Mouse (Mus musculus) midbrain, embryonic 11.5 days (tissue): ENCODE measurements around the gene Ric1. TPM values are rescaled to one million over a fixed set of nuclear protein-coding genes. Genes with fewer than 3 reads are reported as not detected.

Experiments used
- ATAC-seq: fragments of 200-750 bp; cut with Nextera tagmentation; 2 replicates; pipeline ENCODE4 v1.8.0; 2017; ENCODE audit warnings: moderate TSS enrichment, moderate library complexity; ENCODE audit not compliant: low FRiP score
- DNase-seq: peaks from one replicate; pipeline ENCODE4 v3.0.0; 2015; ENCODE audit warnings: low spot score; ENCODE audit errors: missing footprints
- H3K27ac ChIP-seq: fragments of 300-500 bp; sonication (generic); 2 replicates; pipeline ENCODE4 v1.5.1; 2014; ENCODE audit warnings: low read depth, low read length
- H3K27me3 ChIP-seq: fragments of 300-500 bp; sonication (generic); 2 replicates; pipeline ENCODE4 v1.6.1; 2014; ENCODE audit warnings: mild to moderate bottlenecking, low read length, moderate library complexity, mixed read lengths; ENCODE audit not compliant: control insufficient read depth, insufficient read depth
- H3K36me3 ChIP-seq: fragments of 300-500 bp; sonication (generic); 2 replicates; pipeline ENCODE4 v1.6.1; 2014; ENCODE audit warnings: mild to moderate bottlenecking, low read length, moderate library complexity, mixed read lengths; ENCODE audit not compliant: control insufficient read depth, insufficient read depth
- H3K4me1 ChIP-seq: fragments of 300-500 bp; sonication (generic); 2 replicates; pipeline ENCODE4 v1.6.1; 2014; ENCODE audit warnings: low read length; ENCODE audit not compliant: control insufficient read depth, insufficient read depth
- H3K4me2 ChIP-seq: fragments of 300-500 bp; sonication (generic); 2 replicates; pipeline ENCODE4 v1.6.1; 2014; ENCODE audit warnings: mild to moderate bottlenecking, moderate library complexity
- H3K4me3 ChIP-seq: fragments of 300-500 bp; sonication (generic); 2 replicates; pipeline ENCODE4 v1.5.1; 2014; ENCODE audit warnings: low read depth, low read length
- H3K9ac ChIP-seq: fragments of 300-500 bp; sonication (generic); 2 replicates; pipeline ENCODE4 v1.6.1; 2014; ENCODE audit warnings: low read length
- H3K9me3 ChIP-seq: fragments of 300-500 bp; sonication (generic); 2 replicates; pipeline ENCODE4 v1.6.1; 2016; ENCODE audit warnings: low read length; ENCODE audit not compliant: control insufficient read depth
- WGBS: fragments of 180-500 bp; shearing (Covaris S2); extraction: QIAGEN DNeasy Blood & Tissue Kit; methylation state at CpG from one replicate; pipeline ENCODE4 v1.1.7; 2014; 5-methylcytosine and 5-hydroxymethylcytosine counted together
- polyA plus RNA-seq: library from polyadenylated mRNA; unstranded; fragments of >200 nt; fragmentation: Nextera tagmentation; extraction: Ambion mirVana; gene quantifications from 2 replicates; pipeline ENCODE4 v1.2.1, GENCODE M21; 2014

Gene Ric1
- polyA plus RNA-seq, 1 experiment from 2014 or later: 10.8 TPM

DNA sequence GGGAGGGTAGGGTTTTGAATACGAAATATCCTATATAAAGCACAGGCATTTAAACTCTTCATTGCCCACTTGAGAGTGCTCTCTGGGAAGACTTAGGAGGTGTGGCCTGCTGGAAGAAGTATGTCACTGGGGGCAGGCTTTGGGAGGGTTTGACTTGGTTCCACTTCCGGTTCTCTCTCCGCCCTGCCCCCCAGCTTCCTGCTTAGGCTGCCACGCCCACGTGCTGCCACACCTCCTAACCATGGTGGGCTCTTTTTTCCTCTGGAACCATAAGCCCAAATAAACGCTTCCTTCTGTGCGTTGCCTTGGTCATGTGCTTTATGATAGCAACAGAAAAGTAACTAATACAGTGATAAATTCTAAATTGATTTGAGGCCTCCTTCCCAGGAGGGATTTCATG is 16.5 kb upstream of the Ric1 start:
- ATAC-seq (no peak), DNase-seq (peak; percentile 31)
- no peak overlapping the region for H3K4me2 ChIP-seq
- H3K27me3 ChIP-seq: no peaks in the 10 kb centered on the region
- H3K36me3 ChIP-seq: no peaks in the 10 kb centered on the region
- no peak overlapping the region for H3K4me3 ChIP-seq
- H3K4me1 ChIP-seq: no peaks in the 10 kb centered on the region
- 87% methylated on average over 7 of the region's 7 CpGs for WGBS
- no peaks in the 10 kb centered on the region for H3K9me3 ChIP-seq
- no peak overlapping the region for H3K9ac ChIP-seq
- H3K27ac ChIP-seq: no peak overlapping the region

DNA sequence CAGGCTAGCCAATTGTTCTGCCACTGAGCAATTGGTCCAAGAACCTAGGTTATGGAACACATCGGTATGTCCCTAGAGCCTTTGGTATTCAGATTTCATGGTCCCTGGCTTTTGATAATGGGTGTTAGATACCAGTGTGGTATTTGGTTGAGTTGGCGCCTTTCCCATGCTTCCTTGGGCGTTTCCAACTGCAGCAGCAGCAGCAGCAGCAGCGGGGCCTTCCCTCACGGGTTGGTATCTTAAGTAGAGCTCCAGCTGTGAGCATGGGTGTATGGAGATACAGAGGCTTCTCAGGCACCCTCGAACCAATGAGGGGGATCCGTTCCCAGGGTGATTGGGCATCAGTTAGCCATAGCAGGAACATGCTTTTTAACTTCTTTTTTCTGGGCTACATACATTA is 13.9 kb upstream of the Ric1 start:
- ATAC-seq: no peak
- peak; percentile 68 for DNase-seq
- H3K9me3 ChIP-seq: no peaks in the 10 kb centered on the region

DNA sequence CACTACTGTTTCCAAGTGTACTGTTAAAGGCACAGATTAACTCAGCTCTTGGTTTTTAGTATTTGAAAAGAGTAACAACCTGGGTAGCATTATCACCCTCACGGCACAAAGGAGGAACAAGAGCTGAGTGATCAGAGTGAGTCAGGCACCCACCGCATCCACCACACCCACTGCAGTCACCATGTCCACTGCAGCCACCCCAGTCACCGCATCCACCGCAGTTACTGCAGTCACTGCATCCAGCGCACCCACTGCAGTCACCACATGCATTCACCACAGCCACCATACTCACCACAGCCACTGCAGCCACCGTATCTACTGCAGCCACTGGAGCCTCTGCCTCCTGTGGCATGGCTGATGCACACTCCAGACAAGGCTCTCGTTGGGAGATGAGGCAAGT is 12.2 kb upstream of the Ric1 start:
- WGBS: 96% methylated on average over 7 of the region's 7 CpGs
- no peak overlapping the region for H3K27ac ChIP-seq
- H3K4me2 ChIP-seq: no peak overlapping the region
- H3K36me3 ChIP-seq: no peaks in the 10 kb centered on the region
- peak; percentile 37 for DNase-seq
- H3K4me3 ChIP-seq: no peak overlapping the region
- H3K4me1 ChIP-seq: no peaks in the 10 kb centered on the region
- ATAC-seq: no peak
- no peaks in the 10 kb centered on the region for H3K27me3 ChIP-seq
- no peak overlapping the region for H3K9ac ChIP-seq
- no peaks in the 10 kb centered on the region; the same call in 1 of the 2 replicates for H3K9me3 ChIP-seq

More for the DNA sequence above, 13.9 kb upstream of the Ric1 start:
- H3K4me3 ChIP-seq: no peak overlapping the region
- WGBS: 69% methylated on average over 7 of the region's 7 CpGs
- no peaks in the 10 kb centered on the region for H3K4me1 ChIP-seq
- no peak overlapping the region for H3K27ac ChIP-seq
- no peaks in the 10 kb centered on the region for H3K36me3 ChIP-seq
- no peaks in the 10 kb centered on the region for H3K27me3 ChIP-seq
- no peak overlapping the region for H3K9ac ChIP-seq
- H3K4me2 ChIP-seq: no peak overlapping the region

DNA sequence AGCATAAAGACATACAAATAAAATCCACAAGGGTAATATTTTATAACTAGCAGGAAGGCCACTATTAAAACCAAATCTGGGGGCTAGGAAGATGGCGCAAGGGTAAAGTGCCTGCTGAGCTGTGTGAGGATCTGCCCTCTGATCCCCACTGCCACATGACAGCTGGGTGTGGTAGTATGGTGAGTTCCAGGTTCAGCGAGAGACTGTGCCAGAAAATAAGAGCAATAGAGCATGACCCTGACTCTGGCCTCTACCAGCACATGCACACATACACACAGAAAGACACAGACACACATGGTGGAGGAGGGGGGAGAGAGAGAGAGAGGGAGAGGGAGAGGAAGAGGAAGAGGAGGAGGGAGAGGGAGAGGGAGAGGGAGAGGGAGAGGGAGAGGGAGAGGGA is 10.3 kb upstream of the Ric1 start:
- no peak for ATAC-seq

DNA sequence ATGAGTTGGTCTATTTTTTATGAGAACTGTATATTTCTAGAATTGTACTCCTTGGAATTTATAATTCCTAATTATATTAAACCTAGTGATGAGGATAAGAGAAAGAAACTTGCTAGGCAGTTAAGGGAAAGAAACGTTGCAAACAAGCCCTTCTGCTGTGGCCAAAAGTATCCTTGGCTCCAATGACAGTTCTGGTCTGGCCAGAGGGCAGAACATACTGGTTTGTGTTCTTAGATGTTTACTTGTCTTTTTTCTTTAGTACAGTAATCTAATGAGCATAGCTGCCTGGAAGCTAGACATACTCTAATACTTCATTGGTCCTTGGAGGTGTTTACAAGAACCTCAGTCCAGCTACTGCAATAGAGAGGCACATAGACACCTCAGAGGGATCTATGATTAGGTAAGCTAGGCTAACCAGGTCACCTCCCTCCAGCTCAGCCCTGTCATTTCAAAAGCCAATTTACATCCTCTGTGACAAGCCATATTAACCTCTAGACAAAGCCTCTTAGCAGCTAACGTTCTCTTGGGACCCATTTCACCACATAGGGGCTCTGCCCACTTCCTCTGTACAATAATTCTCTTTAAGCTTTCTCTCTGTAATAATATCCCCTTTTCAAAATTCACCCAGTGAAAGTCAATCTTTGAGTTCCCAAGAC is 8.8 kb upstream of the Ric1 start:
- H3K27ac ChIP-seq: no peak overlapping the region
- DNase-seq (peak; percentile 39), ATAC-seq (no peak)
- H3K9ac ChIP-seq: no peak overlapping the region
- no peaks in the 10 kb centered on the region for H3K36me3 ChIP-seq
- H3K27me3 ChIP-seq: no peaks in the 10 kb centered on the region
- H3K9me3 ChIP-seq: no peaks in the 10 kb centered on the region; the same call in 1 of the 2 replicates
- no peak overlapping the region for H3K4me2 ChIP-seq
- WGBS: 61% methylated on average over 2 of the region's 2 CpGs
- no peak overlapping the region for H3K4me3 ChIP-seq
- H3K4me1 ChIP-seq: no peaks in the 10 kb centered on the region

More for the DNA sequence above, 10.3 kb upstream of the Ric1 start:
- WGBS: 81% methylated on average over 2 of the region's 2 CpGs
- Histone ChIP-seq H3K9ac (no peak overlapping the region), H3K27me3 (no peaks in the 10 kb centered on the region), H3K4me3 (no peak overlapping the region), H3K4me2 (no peak overlapping the region), H3K36me3 (no peaks in the 10 kb centered on the region), H3K27ac (no peak overlapping the region), H3K9me3 (no peaks in the 10 kb centered on the region; the same call in 1 of the 2 replicates), H3K4me1 (no peaks in the 10 kb centered on the region)
- no peak for DNase-seq

DNA sequence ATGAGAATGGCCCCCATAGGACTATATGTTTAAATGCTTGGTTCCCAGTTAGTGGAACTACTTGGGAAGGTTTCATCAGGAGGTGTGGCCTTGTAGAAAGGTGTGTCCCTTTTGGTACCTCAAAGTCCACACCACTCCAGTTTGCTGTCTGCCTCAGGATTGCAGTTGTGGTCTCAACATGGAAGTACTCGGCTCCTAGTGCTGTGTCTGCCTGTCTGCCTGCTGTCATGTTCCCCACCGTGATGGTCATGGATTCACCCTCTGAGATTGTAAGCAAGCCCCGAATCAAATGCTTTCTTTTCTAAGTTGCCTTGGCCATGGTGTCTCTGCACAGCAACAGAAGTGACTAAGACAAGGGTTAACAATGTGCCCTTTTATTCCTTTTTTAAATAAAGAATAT is 8.0 kb upstream of the Ric1 start:
- H3K9ac ChIP-seq: no peak overlapping the region
- H3K36me3 ChIP-seq: no peaks in the 10 kb centered on the region
- peak; percentile 54 for DNase-seq
- no peak overlapping the region for H3K4me3 ChIP-seq
- WGBS: 91% methylated on average over 3 of the region's 3 CpGs
- H3K27me3 ChIP-seq: no peaks in the 10 kb centered on the region
- no peaks in the 10 kb centered on the region; the same call in 1 of the 2 replicates for H3K9me3 ChIP-seq
- H3K27ac ChIP-seq: no peak overlapping the region
- no peaks in the 10 kb centered on the region for H3K4me1 ChIP-seq
- no peak overlapping the region for H3K4me2 ChIP-seq
- no peak for ATAC-seq

DNA sequence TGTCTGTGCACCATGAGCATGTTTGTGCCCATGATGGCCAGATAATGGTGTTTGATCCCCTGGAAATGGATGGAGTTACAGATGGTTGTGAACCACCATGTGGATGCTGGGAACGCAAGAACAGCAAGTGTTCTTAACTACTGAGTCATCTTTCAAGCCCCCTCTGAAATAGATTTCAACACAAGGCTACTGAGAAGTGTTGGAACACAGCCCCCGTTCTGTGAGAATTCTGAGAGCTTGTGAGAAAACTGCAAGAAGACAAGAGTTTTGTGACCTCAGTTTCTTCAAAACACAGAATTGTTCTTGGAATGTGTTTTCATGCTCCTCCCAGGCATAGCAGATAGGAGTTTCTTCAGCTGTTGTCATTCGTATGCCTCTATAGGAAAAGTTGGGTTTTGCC is 6.7 kb upstream of the Ric1 start:
- WGBS: 96% methylated on average over 3 of the region's 3 CpGs

DNA sequence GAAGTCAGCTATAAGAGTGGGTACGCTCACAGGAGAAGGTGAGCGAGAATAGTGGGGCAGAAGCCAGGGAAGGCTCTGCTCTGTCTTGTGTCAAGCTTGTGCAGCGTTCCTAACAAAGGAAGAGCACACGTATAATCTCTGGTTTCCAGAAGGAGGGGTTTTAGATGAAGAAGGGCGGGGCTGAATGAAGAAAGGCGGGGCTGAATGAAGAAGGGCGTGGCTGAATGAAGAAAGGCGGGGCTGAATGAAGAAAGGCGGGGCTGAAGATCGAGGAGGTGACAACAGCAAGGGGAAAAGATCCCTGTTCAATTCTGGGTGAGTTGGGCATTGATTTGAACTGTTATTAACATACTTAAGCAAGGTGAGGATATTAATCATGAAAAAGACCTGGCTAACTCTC is 6.1 kb upstream of the Ric1 start:
- Histone ChIP-seq H3K27ac (no peak overlapping the region), H3K4me3 (no peak overlapping the region), H3K9me3 (no peaks in the 10 kb centered on the region; the same call in 1 of the 2 replicates), H3K27me3 (no peaks in the 10 kb centered on the region), H3K9ac (no peak overlapping the region), H3K4me2 (no peak overlapping the region), H3K36me3 (no peaks in the 10 kb centered on the region), H3K4me1 (no peaks in the 10 kb centered on the region)
- DNase-seq (peak; percentile 35), ATAC-seq (no peak)
- whole genome bisulfite sequencing: 73% methylated on average over 10 of the region's 10 CpGs

More for the DNA sequence above, 6.7 kb upstream of the Ric1 start:
- H3K27ac ChIP-seq: no peak overlapping the region
- H3K9ac ChIP-seq: no peak overlapping the region
- H3K4me3 ChIP-seq: no peak overlapping the region
- no peak for ATAC-seq
- no peaks in the 10 kb centered on the region for H3K36me3 ChIP-seq
- H3K4me2 ChIP-seq: no peak overlapping the region
- H3K9me3 ChIP-seq: no peaks in the 10 kb centered on the region; the same call in 1 of the 2 replicates
- H3K4me1 ChIP-seq: no peaks in the 10 kb centered on the region
- H3K27me3 ChIP-seq: no peaks in the 10 kb centered on the region
- peak; percentile 59 for DNase-seq

DNA sequence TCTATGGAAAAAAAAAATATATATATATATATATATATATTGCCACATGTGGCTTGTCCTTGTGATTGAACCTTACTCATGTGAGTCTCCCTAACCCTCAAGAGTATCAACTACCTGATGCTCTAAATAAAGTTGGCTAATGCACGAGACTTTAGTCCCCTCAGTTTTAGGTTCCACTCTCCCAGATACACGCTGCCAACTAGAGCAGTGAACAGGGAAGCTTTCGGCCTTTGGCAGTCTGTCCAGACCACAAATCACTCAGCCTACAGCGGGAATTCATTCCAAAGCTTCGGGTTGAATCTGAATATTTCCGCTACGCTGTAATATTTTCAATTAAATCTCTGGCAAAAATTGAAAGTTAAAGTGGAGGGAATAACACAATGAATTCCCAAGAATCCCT is 3.7 kb upstream of the Ric1 start:
- Histone ChIP-seq H3K4me2 (no peak overlapping the region), H3K27ac (no peak overlapping the region), H3K9me3 (no peaks in the 10 kb centered on the region; the same call in 1 of the 2 replicates), H3K4me1 (no peaks in the 10 kb centered on the region; the same call in 1 of the 2 replicates), H3K9ac (no peak overlapping the region), H3K4me3 (no peak overlapping the region), H3K36me3 (no peaks in the 10 kb centered on the region), H3K27me3 (no peaks in the 10 kb centered on the region)
- ATAC-seq (no peak), DNase-seq (peak; percentile 68)
- 94% methylated on average over 7 of the region's 7 CpGs for WGBS
